Mouse (Mus musculus) hematopoietic multipotent progenitor cell, adult 10-12 weeks (in vitro differentiated cells): ENCODE measurements around the gene Hsp90aa1. TPM values are rescaled to one million over a fixed set of nuclear protein-coding genes. Genes with fewer than 3 reads are reported as not detected.

Source experiments
- polyA plus RNA-seq: library from polyadenylated mRNA; stranded (reverse); fragments of >175 nt; gene quantifications from 2 replicates; pipeline ENCODE4 v1.2.3, GENCODE M21; 2012; ENCODE audit warnings: low replicate concordance

Hsp90aa1 gene
- polyA plus RNA-seq, result 8.8 and 111 TPM in 2 replicates

DNA sequence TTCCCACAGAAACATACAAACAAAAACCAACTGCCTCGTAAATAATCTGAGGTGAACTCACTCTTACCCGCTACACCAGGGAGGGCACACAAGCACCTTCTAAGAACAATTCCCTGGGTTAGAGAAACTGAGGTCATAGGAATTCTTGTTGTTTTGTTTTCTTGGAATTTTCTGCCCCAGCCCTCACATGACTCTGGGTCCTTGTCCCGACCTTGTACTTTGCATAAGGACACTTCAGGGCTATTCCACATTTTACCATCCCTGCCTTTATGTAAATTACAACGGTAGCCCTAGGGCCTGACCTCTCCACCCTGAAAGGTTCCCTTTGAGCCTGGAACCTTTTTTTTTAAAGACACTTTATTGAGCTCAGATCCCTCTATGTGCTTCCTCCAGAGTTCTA is at the start of gene Hsp90aa1:
Gene Hsp90aa1 (minus strand): TSS at position 173 of the 400 bp plus-strand sequence.

DNA sequence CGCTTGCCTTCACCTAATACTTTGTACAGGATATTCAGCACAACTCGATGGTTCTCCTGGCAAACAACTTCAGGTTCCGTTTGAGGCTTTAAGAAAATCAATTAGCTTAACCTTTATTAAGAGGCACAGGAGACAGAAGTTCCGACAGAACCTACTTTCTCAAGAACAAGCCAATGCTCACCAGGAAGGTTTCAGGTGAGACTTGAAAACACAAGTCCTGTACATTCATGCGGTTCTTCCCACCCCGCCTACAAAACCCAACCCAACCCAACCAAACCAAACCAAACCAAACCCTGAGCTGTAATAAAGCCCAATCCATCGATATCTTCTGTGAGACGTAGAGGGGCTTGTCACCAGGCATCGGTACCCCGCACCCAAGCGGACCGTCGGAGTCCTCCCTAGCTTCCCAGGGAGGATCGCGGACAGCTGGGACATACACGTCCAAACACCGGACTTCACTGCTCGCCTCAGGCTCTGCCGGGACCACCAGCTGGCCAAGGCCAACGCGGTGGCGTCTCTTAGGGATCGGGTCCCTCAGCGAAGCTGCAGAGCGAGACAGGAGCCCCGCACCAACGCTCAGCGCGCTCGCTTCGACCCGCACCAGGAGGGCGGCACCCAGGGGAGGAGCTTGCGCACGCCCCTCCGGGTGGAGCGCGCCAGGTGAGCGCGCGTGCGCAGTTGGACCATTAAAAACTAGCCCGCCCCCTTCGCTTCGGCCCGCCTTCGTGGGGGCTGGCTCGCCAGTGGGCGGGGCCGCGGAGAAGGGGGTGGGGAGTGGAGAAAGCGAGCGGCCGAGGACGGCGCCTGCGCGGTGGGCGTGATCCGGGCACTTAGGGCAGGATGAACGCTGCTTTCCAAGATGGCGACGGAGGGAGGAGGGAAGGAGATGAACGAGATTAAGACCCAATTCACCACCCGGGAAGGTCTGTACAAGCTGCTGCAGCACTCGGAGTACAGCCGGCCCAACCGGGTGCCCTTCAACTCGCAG is 34.9 kb upstream of the Hsp90aa1 start, which contains the start of gene Wdr20:
Gene Wdr20 (plus strand): TSS at position 775 of the 988 bp plus-strand sequence.

DNA sequence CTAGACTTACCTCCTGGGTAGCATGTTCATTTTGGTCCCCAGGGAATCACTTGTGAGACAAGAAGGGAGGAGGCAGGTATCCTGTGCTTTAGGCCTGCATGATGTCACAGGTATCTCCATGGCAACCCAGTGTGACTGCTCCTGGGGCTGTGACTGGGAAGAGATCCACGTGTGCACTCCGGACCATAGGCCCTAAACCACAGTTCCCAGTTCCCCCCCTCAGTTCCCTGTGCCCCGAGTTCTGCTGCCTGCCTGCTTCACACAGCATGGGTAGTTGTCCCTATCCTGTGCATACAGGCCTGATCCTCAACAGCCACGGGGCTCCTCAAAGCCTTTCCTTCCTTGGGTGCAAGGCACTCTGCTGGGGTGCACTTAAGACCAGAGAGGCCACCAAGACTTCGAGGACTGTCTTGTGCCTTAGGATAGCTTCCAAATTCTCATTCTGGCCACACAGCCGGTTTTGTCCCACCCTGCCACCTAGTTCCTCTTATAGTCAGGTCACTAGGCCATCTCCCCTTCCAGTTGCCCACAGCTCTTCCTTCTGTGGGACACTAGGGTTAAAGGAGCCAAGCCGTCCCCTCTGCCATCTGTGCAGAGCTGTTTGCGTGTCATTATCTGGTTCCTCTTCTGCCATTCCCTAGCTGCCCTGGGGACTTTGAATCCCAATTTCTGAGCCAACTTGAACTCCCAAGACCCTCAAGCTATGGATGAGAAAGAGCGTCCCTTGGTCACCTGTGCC is 19.8 kb downstream of the Hsp90aa1 start, which contains the start of gene 1700001K19Rik:
Gene 1700001K19Rik (minus strand): TSS at position 59 of the 739 bp plus-strand sequence.

Other genes with a start within 250 kb of the Hsp90aa1 start
- gene Dync1h1, start 101.3 kb downstream of the Hsp90aa1 start, polyA plus RNA-seq, result 292 and 395 TPM in 2 replicates
- not detected in 2 replicates for gene 1700001K19Rik, start 20.1 kb downstream of the Hsp90aa1 start, polyA plus RNA-seq
- 6.1 and 38.6 TPM in 2 replicates for gene Wdr20, start 35.2 kb upstream of the Hsp90aa1 start, polyA plus RNA-seq
- 0.06 and 0.29 TPM in 2 replicates for gene Mok, start 138.2 kb upstream of the Hsp90aa1 start, polyA plus RNA-seq
- gene Zfp839, start 147.5 kb upstream of the Hsp90aa1 start, polyA plus RNA-seq, result 14.4 and 15.2 TPM in 2 replicates
- gene Cinp, start 186.4 kb upstream of the Hsp90aa1 start, polyA plus RNA-seq, result 1.3 and 6.1 TPM in 2 replicates
- 3.1 and 3.6 TPM in 2 replicates for gene Tecpr2, start 186.5 kb upstream of the Hsp90aa1 start, polyA plus RNA-seq